Mouse (Mus musculus) limb, embryonic 13.5 days (tissue): ENCODE measurements around the gene Treml1. TPM values are rescaled to one million over a fixed set of nuclear protein-coding genes. Genes with fewer than 3 reads are reported as not detected.
"Not testable (repeated sequence)": the region's sequence is repeated elsewhere in the genome, so short reads cannot be mapped to it uniquely, and the experiment has no call there.

Source experiments
- ATAC-seq: fragments of 200-750 bp; cut with Nextera tagmentation; 2 replicates; pipeline ENCODE4 v1.8.0; 2017; ENCODE audit warnings: low read depth, moderate number of reproducible peaks, moderate TSS enrichment; ENCODE audit not compliant: low FRiP score
- H3K27ac ChIP-seq: fragments of 300-500 bp; sonication (generic); 2 replicates; pipeline ENCODE4 v1.5.1; 2015; ENCODE audit warnings: inconsistent platforms, mild to moderate bottlenecking, moderate library complexity
- H3K27me3 ChIP-seq: fragments of 300-500 bp; sonication (generic); 2 replicates; pipeline ENCODE4 v1.6.1; 2015; ENCODE audit warnings: mild to moderate bottlenecking, inconsistent platforms
- H3K36me3 ChIP-seq: fragments of 300-500 bp; sonication (generic); 2 replicates; pipeline ENCODE4 v1.6.1; 2015; ENCODE audit warnings: inconsistent platforms, mild to moderate bottlenecking, moderate library complexity
- H3K4me1 ChIP-seq: fragments of 300-500 bp; sonication (generic); 2 replicates; pipeline ENCODE4 v1.6.1; 2015; ENCODE audit warnings: inconsistent platforms
- H3K4me2 ChIP-seq: fragments of 300-500 bp; sonication (generic); replicated peaks from 2 replicates; pipeline ENCODE4 v1.6.1; 2015; ENCODE audit warnings: inconsistent platforms, mild to moderate bottlenecking, moderate library complexity
- H3K4me3 ChIP-seq: fragments of 300-500 bp; sonication (generic); 2 replicates; pipeline ENCODE4 v1.5.1; 2015; ENCODE audit warnings: moderate library complexity, mild to moderate bottlenecking, inconsistent platforms
- H3K9ac ChIP-seq: fragments of 300-500 bp; sonication (generic); 2 replicates; pipeline ENCODE4 v1.6.1; 2015; ENCODE audit warnings: mild to moderate bottlenecking, inconsistent platforms
- H3K9me3 ChIP-seq: fragments of 300-500 bp; sonication (generic); 2 replicates; pipeline ENCODE4 v1.6.1; 2016; ENCODE audit warnings: inconsistent platforms
- WGBS: fragments of 180-500 bp; shearing (Covaris S2); methylation state at CpG from one replicate; pipeline ENCODE4 v1.1.7; 2015; 5-methylcytosine and 5-hydroxymethylcytosine counted together
- polyA plus RNA-seq: library from polyadenylated mRNA; unstranded; fragments of >200 nt; fragmentation: Nextera tagmentation; extraction: Ambion mirVana; gene quantifications from 2 replicates; pipeline ENCODE4 v1.2.1, GENCODE M21; 2015

The Treml1 gene
- polyA plus RNA-seq, 1 experiment from 2014 or later = 1.3 TPM

DNA sequence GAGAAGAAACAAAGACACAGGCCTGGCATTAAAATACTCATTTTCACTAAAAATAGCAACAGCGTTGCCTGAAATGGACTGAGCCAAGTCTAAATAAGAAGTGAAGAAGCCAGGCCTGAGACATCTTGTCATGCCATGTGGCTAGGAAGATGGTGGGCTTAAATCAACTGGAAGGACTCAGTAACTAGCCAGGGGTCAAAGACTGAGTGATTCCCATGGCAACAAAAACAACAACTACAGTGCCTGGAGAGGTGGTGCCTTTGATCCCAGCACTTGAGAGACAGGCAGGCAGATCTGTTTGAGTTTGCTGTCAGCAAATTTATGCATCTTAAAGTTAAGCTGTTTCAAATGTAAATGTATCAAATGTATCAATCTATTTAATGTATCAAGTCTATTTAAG lies 19.4 kb upstream of the Treml1 start:
- WGBS = 88% methylated on average over 1 of the region's 1 CpGs
- H3K4me2 ChIP-seq = no peak overlapping the region

DNA sequence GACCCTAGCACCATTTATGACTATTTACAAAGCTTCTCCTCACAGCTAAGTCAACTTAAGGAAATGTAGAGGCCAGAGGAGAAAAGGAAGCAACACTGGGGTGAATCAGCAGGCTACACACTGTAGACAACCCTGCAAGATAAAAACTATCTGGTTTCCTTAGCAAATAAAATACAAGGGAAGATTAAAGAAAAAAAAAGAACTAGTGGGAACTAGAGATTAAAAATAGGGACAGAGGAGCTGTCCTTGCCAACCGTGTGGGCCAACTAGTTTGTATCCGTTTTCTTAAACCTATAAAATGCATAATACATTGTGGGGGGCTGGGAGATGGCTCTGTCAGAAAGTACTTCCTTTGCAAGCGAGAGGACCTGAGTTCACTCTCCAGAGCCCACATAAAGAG lies 17.8 kb upstream of the Treml1 start:
- WGBS = 63% methylated on average over 3 of the region's 3 CpGs

More for the DNA sequence above, 19.4 kb upstream of the Treml1 start:
- H3K9me3 ChIP-seq = no peaks in the 10 kb centered on the region
- H3K36me3 ChIP-seq = no peaks in the 10 kb centered on the region
- no peak for ATAC-seq
- H3K9ac ChIP-seq = no peak overlapping the region
- H3K4me3 ChIP-seq = no peak overlapping the region
- no peaks in the 10 kb centered on the region for H3K4me1 ChIP-seq
- H3K27me3 ChIP-seq = no peaks in the 10 kb centered on the region
- no peak overlapping the region for H3K27ac ChIP-seq

DNA sequence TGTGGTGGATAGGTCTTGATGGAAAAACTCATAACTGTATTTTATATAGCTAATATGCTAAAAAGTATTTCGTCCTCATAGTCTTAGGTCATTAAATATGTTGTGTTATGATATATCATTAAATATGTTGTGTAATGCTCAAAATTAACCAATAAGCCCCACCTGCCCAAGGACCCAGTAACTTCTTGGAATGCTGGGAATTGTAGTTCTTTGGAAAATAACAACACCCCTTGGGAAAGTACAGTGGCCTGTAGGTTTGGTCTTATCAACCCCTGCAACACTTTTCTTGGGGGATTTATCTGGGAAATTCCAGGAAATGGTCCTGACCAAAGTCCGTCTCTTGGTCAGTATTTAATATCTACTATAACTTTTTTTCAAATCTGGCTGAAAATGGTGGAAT lies 16.7 kb upstream of the Treml1 start:
- WGBS = 79% methylated on average over 2 of the region's 2 CpGs
- Histone ChIP-seq H3K4me1 (no peaks in the 10 kb centered on the region), H3K4me2 (no peak overlapping the region), H3K36me3 (no peaks in the 10 kb centered on the region), H3K27me3 (no peaks in the 10 kb centered on the region), H3K9me3 (no peaks in the 10 kb centered on the region), H3K27ac (no peak overlapping the region), H3K9ac (no peak overlapping the region), H3K4me3 (no peak overlapping the region)
- ATAC-seq = no peak

More for the DNA sequence above, 17.8 kb upstream of the Treml1 start:
- Histone ChIP-seq H3K27ac (no peak overlapping the region), H3K36me3 (no peaks in the 10 kb centered on the region), H3K4me3 (no peak overlapping the region), H3K27me3 (no peaks in the 10 kb centered on the region), H3K4me2 (no peak overlapping the region), H3K4me1 (no peaks in the 10 kb centered on the region), H3K9ac (no peak overlapping the region), H3K9me3 (no peaks in the 10 kb centered on the region)
- no peak for ATAC-seq

DNA sequence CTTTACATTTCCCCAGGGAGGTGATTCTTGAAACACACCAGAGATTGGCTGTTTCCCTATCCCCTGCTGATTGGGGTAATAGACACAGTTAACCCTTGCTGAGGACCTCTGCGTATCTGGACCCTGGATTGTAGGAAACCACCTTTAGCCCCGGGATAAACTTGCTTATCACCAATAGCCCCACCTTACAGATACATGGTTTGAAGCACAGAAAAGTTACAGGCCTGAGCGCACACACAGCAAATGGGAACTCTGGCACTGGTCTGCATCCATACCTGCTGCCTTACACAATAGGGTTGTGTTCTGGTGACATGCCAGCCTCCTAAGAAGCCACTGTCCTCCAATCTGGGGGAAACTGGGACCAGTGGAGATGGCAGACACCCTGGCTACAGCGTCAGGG lies 13.9 kb upstream of the Treml1 start:
- Histone ChIP-seq H3K27me3 (no peaks in the 10 kb centered on the region), H3K9me3 (no peaks in the 10 kb centered on the region), H3K36me3 (no peaks in the 10 kb centered on the region), H3K9ac (no peak overlapping the region), H3K4me2 (no peak overlapping the region), H3K27ac (no peak overlapping the region), H3K4me3 (no peak overlapping the region), H3K4me1 (no peaks in the 10 kb centered on the region)
- ATAC-seq = no peak
- WGBS = 79% methylated on average over 4 of the region's 4 CpGs

DNA sequence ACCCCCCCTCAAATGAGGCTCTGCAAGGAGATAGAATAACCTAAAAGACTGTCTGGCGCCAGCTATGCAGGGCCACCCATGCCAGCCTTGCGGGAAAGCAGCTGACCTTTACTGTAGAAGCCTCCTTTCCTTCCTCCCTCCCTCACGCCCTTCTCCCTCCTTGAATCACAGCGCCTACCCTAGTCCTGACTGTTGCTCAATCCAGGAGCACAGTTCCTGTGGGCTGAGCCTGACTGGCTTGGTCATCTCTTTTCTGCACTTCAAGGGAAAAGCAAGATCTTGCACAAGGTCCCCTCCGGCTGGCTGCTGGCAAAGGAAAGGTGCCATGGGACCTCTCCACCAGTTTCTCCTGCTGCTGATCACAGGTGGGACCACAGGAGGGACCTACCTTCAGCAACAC lies 13.5 kb upstream of the Treml1 start, which contains the start of gene Trem2:
TSS of gene Trem2 (plus strand) at position 171 of the 400 bp plus-strand sequence.
- 75% methylated on average over 5 of the region's 5 CpGs for WGBS

DNA sequence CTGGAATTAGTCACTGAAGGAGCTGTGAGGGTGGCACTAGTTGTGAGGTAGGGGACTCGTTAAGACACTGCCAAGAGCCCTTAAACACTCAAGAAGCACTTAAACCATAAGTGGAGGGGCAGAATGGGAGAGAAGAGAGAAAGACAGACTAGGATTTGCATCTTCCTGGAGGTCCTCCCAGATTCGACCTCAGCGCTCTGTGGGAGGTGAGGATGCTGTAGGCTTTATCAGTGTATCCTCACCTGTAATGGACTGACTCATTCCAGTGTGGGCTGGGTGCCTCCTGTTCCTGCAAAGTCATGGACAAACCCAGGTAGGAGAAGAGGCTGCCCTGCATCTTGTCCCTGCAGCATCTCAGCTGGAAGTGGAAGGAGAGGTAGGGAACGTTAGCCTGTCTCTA lies 12.9 kb upstream of the Treml1 start:
- Histone ChIP-seq H3K4me3 (no peak overlapping the region), H3K9me3 (no peaks in the 10 kb centered on the region), H3K27ac (no peak overlapping the region), H3K4me2 (no peak overlapping the region), H3K36me3 (no peaks in the 10 kb centered on the region), H3K4me1 (no peaks in the 10 kb centered on the region), H3K9ac (no peak overlapping the region), H3K27me3 (no peaks in the 10 kb centered on the region)
- no peak for ATAC-seq
- WGBS = 58% methylated on average over 4 of the region's 4 CpGs

More for the DNA sequence above, 13.5 kb upstream of the Treml1 start, which contains the start of gene Trem2:
- H3K9ac ChIP-seq = no peak within 1 kb of the TSS
- no peak within 1 kb of the TSS for H3K4me2 ChIP-seq
- no peaks in the 10 kb centered on the region for H3K9me3 ChIP-seq
- H3K4me3 ChIP-seq = no peak within 1 kb of the TSS
- H3K27ac ChIP-seq = no peak within 1 kb of the TSS
- no peaks in the 10 kb centered on the region for H3K36me3 ChIP-seq
- ATAC-seq = no peak
- no peaks in the 10 kb centered on the region for H3K4me1 ChIP-seq
- no peaks in the 10 kb centered on the region for H3K27me3 ChIP-seq

DNA sequence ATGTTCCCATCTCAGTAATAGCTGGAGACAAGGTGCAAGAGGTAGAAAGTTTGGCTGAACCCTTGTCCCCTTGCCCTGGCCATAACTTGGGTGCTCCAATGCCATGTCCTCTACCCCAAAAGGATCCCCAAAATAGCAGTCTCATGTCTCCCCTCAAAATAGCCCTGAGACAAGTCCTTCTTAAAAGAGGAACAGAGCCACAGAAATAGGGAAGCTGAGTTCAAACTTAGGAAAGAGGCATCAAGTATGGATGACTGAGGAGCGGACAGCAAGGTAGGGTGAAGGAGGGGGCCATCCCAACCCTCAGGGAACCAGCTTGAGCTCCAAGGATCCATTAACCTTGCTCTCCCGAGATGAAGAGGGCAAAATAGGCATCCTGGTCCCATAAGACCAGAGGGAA lies 12.4 kb upstream of the Treml1 start:
- no peaks in the 10 kb centered on the region for H3K9me3 ChIP-seq
- no peak overlapping the region for H3K4me2 ChIP-seq
- H3K27ac ChIP-seq = no peak overlapping the region
- H3K9ac ChIP-seq = no peak overlapping the region
- ATAC-seq = no peak
- H3K4me1 ChIP-seq = no peaks in the 10 kb centered on the region
- no peaks in the 10 kb centered on the region for H3K36me3 ChIP-seq
- WGBS = 70% methylated on average over 2 of the region's 2 CpGs
- no peaks in the 10 kb centered on the region for H3K27me3 ChIP-seq
- no peak overlapping the region for H3K4me3 ChIP-seq

DNA sequence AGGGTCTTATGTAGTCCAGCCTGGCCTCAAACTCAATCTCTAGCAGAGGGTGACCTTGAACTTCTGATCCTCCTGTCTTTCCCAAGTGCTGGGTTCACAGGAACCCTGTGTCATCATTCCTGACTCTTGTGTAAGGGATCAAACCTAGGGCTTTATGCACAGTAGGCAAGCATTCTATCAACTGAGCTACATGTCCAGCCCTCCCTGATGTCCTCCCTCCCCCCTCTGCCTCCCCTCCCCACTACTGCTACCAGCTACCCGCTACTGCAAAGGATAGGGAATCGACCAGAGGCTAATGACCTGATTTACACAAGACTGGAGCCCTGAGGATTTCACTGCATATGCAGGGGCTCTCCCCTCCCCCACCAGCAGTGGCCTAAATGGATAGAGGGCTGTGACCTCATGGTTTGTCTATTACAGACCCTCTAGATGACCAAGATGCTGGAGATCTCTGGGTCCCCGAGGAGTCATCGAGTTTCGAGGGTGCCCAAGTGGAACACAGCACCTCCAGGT lies 9.0 kb upstream of the Treml1 start:
- Histone ChIP-seq H3K9me3 (no peaks in the 10 kb centered on the region), H3K4me3 (no peak overlapping the region), H3K9ac (no peak overlapping the region), H3K4me1 (no peaks in the 10 kb centered on the region), H3K36me3 (no peaks in the 10 kb centered on the region), H3K4me2 (no peak overlapping the region), H3K27ac (no peak overlapping the region), H3K27me3 (no peaks in the 10 kb centered on the region)
- ATAC-seq = no peak
- WGBS = 71% methylated on average over 5 of the region's 5 CpGs

DNA sequence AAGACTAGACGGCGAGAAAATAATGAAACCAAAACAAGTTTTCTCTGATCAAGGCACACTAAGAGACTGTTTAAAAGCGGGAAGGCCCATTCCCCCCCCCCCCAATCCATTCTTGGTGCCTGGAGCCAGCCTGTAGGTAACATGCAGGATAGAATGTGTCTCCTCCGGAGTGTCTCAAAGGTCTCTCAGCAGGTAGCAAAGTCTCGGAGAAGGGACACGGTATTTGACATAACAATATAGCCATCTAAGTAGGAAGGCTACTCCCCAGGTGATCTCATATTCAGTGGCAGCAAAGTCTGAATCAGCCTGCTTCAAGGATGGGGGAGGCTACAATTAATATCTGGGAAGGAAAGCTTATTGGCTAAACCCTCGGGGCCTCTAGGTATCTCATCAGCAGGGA lies 6.7 kb upstream of the Treml1 start:
- ATAC-seq, H3K4me2 ChIP-seq, H3K9ac ChIP-seq, H3K27ac ChIP-seq, H3K9me3 ChIP-seq, H3K27me3 ChIP-seq, H3K4me1 ChIP-seq, H3K36me3 ChIP-seq, H3K4me3 ChIP-seq: not testable (repeated sequence)
- 82% methylated on average over 7 of the region's 7 CpGs for WGBS

DNA sequence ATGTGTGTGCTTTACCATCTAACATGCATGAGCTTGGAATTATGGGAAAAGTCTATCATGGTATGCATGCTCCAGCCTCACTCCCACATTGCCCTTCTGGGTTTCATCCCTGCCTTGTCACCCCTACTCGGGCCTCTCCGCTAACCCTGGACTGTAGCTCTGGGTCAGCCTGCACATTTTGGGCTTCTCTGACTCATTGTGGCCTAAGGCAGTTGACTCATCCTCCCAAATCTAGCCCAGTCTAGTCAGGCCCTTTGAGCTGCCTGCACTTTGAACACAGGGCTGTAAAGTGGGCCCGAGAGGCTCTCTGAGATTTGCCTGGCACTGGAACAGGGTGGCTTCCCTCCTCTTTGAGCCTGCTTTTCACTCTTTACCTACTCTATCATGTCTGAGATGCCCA lies 3.9 kb upstream of the Treml1 start:
- no peak for ATAC-seq
- 89% methylated on average over 3 of the region's 3 CpGs for WGBS

DNA sequence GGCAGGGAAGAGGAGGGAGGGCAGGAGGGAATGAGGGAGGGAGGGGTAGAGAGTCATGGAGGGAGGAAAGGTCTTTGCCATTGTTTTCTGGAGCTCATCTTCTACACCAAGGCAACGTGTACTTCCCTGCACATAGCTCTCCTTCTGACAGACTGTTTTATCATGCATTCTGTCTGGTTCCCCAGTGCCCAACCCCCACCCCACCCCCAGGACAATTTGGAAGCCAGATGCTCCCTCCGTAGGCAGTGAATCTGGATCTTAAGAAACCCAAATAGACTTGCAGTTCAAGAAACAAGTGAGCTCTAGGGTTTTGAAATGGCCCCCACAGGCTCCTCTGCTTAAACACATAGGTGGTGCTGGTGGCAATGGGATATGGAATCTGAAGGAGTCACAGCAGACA lies 1.8 kb upstream of the Treml1 start:
- Histone ChIP-seq H3K4me1 (peaks cover 5% of the 10 kb centered on the region), H3K9me3 (no peaks in the 10 kb centered on the region), H3K36me3 (no peaks in the 10 kb centered on the region), H3K4me2 (no peak overlapping the region), H3K27ac (no peak overlapping the region), H3K27me3 (no peaks in the 10 kb centered on the region), H3K4me3 (no peak overlapping the region), H3K9ac (no peak overlapping the region)
- ATAC-seq = no peak
- WGBS = 49% methylated on average over 2 of the region's 2 CpGs

More for the DNA sequence above, 3.9 kb upstream of the Treml1 start:
- Histone ChIP-seq H3K4me3 (no peak overlapping the region), H3K27ac (no peak overlapping the region), H3K9ac (no peak overlapping the region), H3K4me1 (no peaks in the 10 kb centered on the region), H3K27me3 (no peaks in the 10 kb centered on the region), H3K4me2 (no peak overlapping the region), H3K9me3 (no peaks in the 10 kb centered on the region), H3K36me3 (no peaks in the 10 kb centered on the region)

DNA sequence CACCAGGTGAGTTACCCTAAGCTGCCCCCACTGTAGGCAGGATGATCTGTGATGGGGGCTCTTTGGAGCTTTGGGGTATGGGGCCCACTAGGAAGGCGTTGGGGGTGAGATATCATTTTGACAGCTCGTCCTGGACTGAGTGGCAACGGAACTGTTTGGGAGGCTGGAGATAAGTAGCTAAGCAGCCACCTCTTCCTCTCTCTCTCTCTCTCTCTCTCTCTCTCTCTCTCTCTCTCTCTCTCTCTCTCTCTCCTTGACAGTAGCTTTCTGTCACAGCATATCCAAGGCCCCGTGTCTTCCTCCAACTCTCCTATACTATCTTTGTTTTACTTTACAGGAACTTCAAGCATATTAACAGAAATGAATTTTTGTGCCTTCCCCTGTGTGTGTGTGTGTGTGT lies 746 bp downstream of the Treml1 start:
- no peak for ATAC-seq
- no peaks in the 10 kb centered on the region for H3K36me3 ChIP-seq
- no peak overlapping the region for H3K4me3 ChIP-seq
- H3K27me3 ChIP-seq = no peaks in the 10 kb centered on the region
- no peaks in the 10 kb centered on the region for H3K9me3 ChIP-seq
- no peak overlapping the region for H3K27ac ChIP-seq
- 78% methylated on average over 4 of the region's 4 CpGs for WGBS
- H3K9ac ChIP-seq = no peak overlapping the region
- H3K4me2 ChIP-seq = no peak overlapping the region
- H3K4me1 ChIP-seq = peaks cover 14% of the 10 kb centered on the region

DNA sequence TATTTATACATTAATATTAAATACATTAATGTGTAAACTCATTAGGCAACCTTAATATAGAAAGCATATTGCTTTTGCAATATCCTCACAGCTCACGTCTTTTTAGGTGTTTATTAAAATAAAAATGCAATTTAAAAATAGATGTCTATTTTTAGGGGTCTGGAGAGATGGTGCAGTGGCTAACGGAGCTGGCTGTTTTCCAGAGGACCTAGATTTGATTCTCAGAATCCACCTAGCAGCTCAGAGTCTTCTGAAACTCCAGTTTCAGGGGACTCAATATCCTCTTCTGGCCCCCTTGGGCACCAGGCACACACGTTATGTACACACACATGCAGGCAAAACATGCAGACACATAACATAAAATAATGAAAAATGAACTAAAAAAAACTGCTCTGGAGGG lies 2.6 kb downstream of the Treml1 start:
- WGBS = 64% methylated on average over 3 of the region's 3 CpGs
- no peak for ATAC-seq
- no peaks in the 10 kb centered on the region for H3K9me3 ChIP-seq
- H3K4me3 ChIP-seq = no peak overlapping the region
- peaks cover 14% of the 10 kb centered on the region for H3K4me1 ChIP-seq
- H3K36me3 ChIP-seq = no peaks in the 10 kb centered on the region
- H3K9ac ChIP-seq = no peak overlapping the region
- no peaks in the 10 kb centered on the region for H3K27me3 ChIP-seq
- no peak overlapping the region for H3K27ac ChIP-seq
- no peak overlapping the region for H3K4me2 ChIP-seq
